Mouse (Mus musculus) kidney, embryonic 16.5 days (tissue): Measurements from ENCODE around the gene Ubash3a. TPM values are rescaled to one million over a fixed set of nuclear protein-coding genes. Genes with fewer than 3 reads are reported as not detected.
A peak's percentile ranks its signal among the peaks of the same experiment; 100 is the strongest.

ENCODE experiments used
- ATAC-seq: fragments of 200-750 bp; cut with Nextera tagmentation; 2 replicates; pipeline ENCODE4 v1.8.0; 2017; ENCODE audit warnings: moderate TSS enrichment; ENCODE audit not compliant: low FRiP score, low TSS enrichment
- H3K27ac ChIP-seq: fragments of 300-500 bp; sonication (generic); 2 replicates; pipeline ENCODE4 v1.5.1; 2014; ENCODE audit warnings: low read length
- H3K27me3 ChIP-seq: fragments of 300-500 bp; sonication (generic); 2 replicates; pipeline ENCODE4 v1.6.1; 2014; ENCODE audit warnings: low read length, control low read depth, mixed read lengths; ENCODE audit not compliant: insufficient read depth
- H3K36me3 ChIP-seq: fragments of 300-500 bp; sonication (generic); 2 replicates; pipeline ENCODE4 v1.6.1; 2014; ENCODE audit warnings: low read length, control low read depth, mixed read lengths; ENCODE audit not compliant: insufficient read depth
- H3K4me1 ChIP-seq: fragments of 300-500 bp; sonication (generic); 2 replicates; pipeline ENCODE4 v1.6.1; 2014; ENCODE audit warnings: low read length, control low read depth, mixed read lengths; ENCODE audit not compliant: insufficient read depth
- H3K4me2 ChIP-seq: fragments of 300-500 bp; sonication (generic); replicated peaks from 2 replicates; pipeline ENCODE4 v1.6.1; 2014; ENCODE audit warnings: low read depth, low read length
- H3K4me3 ChIP-seq: fragments of 300-500 bp; sonication (generic); 2 replicates; pipeline ENCODE4 v1.5.1; 2014; ENCODE audit warnings: mild to moderate bottlenecking, low read length
- H3K9ac ChIP-seq: fragments of 300-500 bp; sonication (generic); replicated peaks from 2 replicates; pipeline ENCODE4 v1.6.1; 2014; ENCODE audit warnings: low read length
- H3K9me3 ChIP-seq: fragments of 300-500 bp; sonication (generic); 2 replicates; pipeline ENCODE4 v1.6.1; 2016; ENCODE audit warnings: low read length, control low read depth
- WGBS: fragments of 180-500 bp; shearing (Covaris S2); extraction: QIAGEN DNeasy Blood & Tissue Kit; methylation state at CpG from one replicate; pipeline ENCODE4 v1.1.7; 2014; 5-methylcytosine and 5-hydroxymethylcytosine counted together
- polyA plus RNA-seq: library from polyadenylated mRNA; unstranded; fragments of >200 nt; fragmentation: Nextera tagmentation; extraction: Ambion mirVana; gene quantifications from 2 replicates; pipeline ENCODE4 v1.2.1, GENCODE M21; 2015

Ubash3a gene
- polyA plus RNA-seq, 1 experiment from 2014 or later: 0.40 TPM

DNA sequence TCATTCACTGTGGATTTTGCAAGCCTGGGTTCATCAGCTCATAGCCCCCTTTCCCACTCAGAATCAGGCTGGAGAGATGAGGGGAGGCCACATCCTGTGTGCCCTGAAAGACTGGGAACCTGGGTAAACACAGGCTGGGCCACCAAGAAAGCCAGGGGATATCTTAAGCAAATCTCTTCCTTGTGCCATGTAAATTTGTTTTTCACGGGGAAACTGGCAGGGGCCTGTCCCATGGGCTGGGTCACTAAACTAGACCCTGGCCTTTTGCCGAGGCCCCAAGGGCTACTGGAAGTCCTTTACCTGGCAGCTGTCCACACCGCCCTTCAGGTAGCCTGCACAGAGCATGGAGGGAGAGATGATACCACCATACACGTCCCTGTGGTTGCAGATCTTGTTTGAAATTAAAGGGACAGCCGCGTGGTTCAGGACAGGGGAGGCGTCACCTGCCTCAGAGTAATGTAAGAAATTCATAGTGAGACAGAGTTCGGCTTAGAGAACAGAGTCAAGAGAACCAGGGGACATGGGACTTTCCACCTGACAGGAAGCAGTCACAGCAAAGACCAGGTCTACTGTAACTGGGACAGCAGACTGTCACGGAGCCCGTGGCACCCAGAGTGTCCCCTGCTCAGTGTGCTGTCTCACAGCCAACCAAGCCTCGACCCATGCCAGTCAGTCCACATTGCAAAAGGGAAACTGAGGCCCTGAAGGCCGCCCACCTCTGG, 23.2 kb upstream of the Ubash3a start:
- no peak for ATAC-seq
- Histone ChIP-seq H3K4me1 (no peaks in the 10 kb centered on the region), H3K9me3 (no peaks in the 10 kb centered on the region), H3K9ac (no peak overlapping the region), H3K27ac (no peak overlapping the region), H3K4me2 (no peak overlapping the region), H3K36me3 (no peaks in the 10 kb centered on the region), H3K27me3 (no peaks in the 10 kb centered on the region), H3K4me3 (no peak overlapping the region)
- 79% methylated on average over 12 of the region's 12 CpGs for WGBS

DNA sequence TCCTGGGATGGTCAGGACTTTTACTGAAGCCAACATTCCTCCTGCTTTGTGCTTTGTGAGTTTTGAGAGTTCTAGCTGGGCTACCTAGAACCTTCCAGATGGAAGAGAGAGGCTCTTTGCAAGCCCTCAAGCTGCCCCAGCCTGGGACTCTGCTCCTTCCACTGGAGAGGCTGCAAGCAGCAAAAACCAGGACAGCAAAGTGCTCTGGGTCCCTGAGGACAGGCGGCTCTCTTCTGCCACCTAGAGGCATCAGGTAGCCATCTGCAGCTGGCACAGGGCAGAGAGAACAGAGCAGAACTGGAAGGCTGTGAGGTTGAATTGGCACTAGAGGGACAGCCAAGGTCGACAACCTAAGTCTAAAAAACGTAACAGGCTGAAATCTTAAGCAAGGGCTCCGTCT, 20.3 kb upstream of the Ubash3a start:
- Histone ChIP-seq H3K9ac (no peak overlapping the region), H3K4me3 (no peak overlapping the region), H3K36me3 (no peaks in the 10 kb centered on the region), H3K27me3 (no peaks in the 10 kb centered on the region), H3K9me3 (no peaks in the 10 kb centered on the region), H3K4me1 (peaks cover 2% of the 10 kb centered on the region), H3K4me2 (no peak overlapping the region), H3K27ac (no peak overlapping the region)
- ATAC-seq: no peak
- WGBS: 23% methylated on average over 4 of the region's 4 CpGs

DNA sequence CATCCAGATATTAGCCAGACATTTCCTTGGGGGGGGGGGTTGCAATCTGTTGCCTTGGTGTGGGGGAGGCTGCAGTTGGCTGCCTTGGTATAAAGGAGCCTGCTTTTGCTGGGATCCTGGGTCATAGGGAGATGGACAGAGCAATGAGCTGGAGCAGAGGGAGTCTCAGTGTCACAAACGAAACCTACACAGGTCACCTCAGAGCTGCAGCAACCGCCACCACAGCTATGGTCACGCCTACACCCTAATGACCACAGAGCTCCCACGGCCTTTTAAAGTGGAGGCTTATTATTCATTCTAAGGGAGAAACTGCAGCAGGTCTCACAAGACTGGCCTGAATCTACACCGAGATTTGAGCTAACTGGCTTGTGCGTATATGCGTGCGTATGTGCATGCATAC, 15.8 kb upstream of the Ubash3a start:
- no peak overlapping the region for H3K9ac ChIP-seq
- peaks cover 9% of the 10 kb centered on the region for H3K4me1 ChIP-seq
- H3K27me3 ChIP-seq: no peaks in the 10 kb centered on the region
- no peaks in the 10 kb centered on the region for H3K9me3 ChIP-seq
- 46% methylated on average over 8 of the region's 8 CpGs for WGBS
- no peaks in the 10 kb centered on the region for H3K36me3 ChIP-seq
- H3K27ac ChIP-seq: no peak overlapping the region
- no peak overlapping the region for H3K4me3 ChIP-seq
- no peak overlapping the region for H3K4me2 ChIP-seq
- ATAC-seq: peak; percentile 52; the same call in 1 of the 2 replicates

DNA sequence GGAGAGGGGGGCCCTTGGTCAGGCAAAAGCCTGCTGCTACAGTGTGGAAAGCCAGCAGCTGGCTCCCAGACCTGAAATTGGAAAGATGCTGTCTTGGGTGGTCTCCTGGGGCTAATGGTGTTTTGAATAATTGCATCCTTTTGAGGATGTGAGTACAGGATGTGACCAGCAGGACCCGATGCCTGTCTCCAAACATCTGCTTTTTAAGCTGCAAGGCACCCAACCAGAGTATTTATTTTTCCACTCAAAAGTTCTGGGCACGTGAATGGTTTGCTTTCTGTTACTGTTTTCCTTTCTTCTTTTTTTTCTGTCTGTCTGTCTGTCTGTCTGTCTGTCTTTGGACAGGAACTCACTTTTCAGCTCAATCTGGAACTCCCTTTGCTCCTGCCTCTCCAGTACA, 15.0 kb upstream of the Ubash3a start:
- H3K9me3 ChIP-seq: no peaks in the 10 kb centered on the region
- ATAC-seq: no peak
- no peak overlapping the region for H3K4me2 ChIP-seq
- H3K9ac ChIP-seq: no peak overlapping the region
- WGBS: 33% methylated on average over 2 of the region's 2 CpGs
- no peaks in the 10 kb centered on the region for H3K27me3 ChIP-seq
- peaks cover 9% of the 10 kb centered on the region for H3K4me1 ChIP-seq
- H3K4me3 ChIP-seq: no peak overlapping the region
- H3K36me3 ChIP-seq: no peaks in the 10 kb centered on the region
- H3K27ac ChIP-seq: no peak overlapping the region

DNA sequence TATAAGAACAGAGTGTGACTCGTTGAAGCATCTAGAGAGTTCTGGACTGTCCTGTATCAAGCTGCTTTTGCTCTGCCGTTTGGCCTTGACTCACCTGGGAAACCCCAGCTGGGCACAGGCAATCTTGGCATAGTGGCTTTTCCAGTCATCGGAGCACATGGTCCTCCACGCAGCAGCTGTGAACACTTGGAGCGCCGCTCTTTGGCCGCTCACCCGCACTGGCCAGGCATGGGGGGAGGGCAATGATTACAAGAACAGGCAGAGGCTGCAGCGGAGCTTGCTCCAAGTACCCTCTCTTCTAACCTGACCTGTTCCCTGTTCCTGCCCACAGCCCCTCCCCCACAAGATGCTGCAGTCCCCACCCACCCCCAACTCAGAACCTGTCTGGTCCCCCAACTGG, 14.3 kb upstream of the Ubash3a start:
- 66% methylated on average over 9 of the region's 9 CpGs for WGBS
- Histone ChIP-seq H3K36me3 (no peaks in the 10 kb centered on the region), H3K4me3 (no peak overlapping the region), H3K27me3 (no peaks in the 10 kb centered on the region), H3K9ac (no peak overlapping the region), H3K4me2 (no peak overlapping the region), H3K9me3 (no peaks in the 10 kb centered on the region), H3K27ac (no peak overlapping the region), H3K4me1 (peaks cover 9% of the 10 kb centered on the region)
- ATAC-seq: no peak

DNA sequence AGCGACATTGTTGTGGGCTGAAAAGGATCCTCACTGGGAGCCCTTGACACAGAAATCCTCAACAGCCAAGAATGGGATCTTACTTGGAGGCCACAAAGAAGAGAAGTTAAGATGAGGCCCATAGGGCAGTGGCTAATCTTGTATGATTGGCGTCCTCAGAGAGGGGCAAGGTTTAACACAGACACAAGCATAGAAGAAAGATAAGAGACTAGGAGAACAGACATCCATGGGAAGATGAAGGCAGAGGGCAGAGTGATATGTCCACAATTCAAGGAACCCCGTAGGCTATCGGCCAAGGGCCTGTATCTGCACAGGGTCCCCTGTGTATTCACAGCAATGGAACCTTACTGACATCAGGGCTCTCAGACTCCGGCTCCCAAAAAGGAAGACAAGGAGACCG, 12.5 kb upstream of the Ubash3a start:
- WGBS: 87% methylated on average over 6 of the region's 6 CpGs
- peaks cover 9% of the 10 kb centered on the region for H3K4me1 ChIP-seq
- H3K4me3 ChIP-seq: no peak overlapping the region
- H3K9ac ChIP-seq: no peak overlapping the region
- H3K27me3 ChIP-seq: no peaks in the 10 kb centered on the region
- no peaks in the 10 kb centered on the region for H3K9me3 ChIP-seq
- H3K36me3 ChIP-seq: no peaks in the 10 kb centered on the region
- no peak overlapping the region for H3K27ac ChIP-seq
- no peak overlapping the region for H3K4me2 ChIP-seq
- ATAC-seq: no peak

DNA sequence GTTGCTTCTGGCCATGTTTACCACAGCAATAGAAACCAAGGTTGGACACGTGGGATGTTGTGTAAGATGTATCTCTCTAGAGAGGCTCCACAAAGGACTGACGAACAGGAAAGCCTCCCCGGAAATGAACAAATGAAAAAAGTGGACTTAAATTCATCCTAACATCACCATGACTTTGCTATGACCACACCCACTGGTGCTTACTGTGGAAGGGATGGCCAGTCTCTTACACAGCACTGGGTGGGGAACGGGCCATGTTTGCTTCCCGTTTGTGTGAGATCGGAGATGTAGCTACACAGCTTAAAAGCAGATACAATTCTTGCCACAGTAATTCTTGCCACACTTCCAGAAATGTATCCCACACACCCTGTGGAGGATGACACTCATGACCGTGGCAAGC, 11.4 kb upstream of the Ubash3a start:
- Histone ChIP-seq H3K36me3 (no peaks in the 10 kb centered on the region), H3K4me1 (peaks cover 9% of the 10 kb centered on the region), H3K4me2 (no peak overlapping the region), H3K9me3 (no peaks in the 10 kb centered on the region), H3K27ac (no peak overlapping the region), H3K4me3 (no peak overlapping the region), H3K9ac (no peak overlapping the region), H3K27me3 (no peaks in the 10 kb centered on the region)
- no peak for ATAC-seq
- 87% methylated on average over 7 of the region's 7 CpGs for WGBS

DNA sequence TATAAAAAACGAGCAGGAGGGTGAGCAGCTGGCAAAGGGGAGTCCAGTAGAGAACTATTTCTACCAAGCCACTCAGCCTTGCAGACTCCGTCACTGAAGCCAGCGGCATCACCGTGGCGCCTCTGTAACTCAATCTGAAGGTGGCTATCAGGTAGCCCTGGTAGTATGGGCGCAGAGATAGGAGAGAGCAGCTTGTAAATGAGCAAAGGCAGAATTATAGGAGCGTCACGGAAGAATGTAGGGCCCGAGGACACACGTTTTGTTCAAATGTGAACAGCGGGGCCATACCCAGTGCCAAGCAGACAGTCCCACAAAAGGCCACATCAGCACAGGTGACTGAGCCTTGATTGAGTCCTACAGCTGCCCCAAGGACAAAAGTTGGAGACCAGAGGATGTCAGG, 8.8 kb upstream of the Ubash3a start, which contains the start of gene Tmprss3:
Gene Tmprss3, minus strand, starts transcription at position 101 of the 400 bp plus-strand sequence.
- 57% methylated on average over 11 of the region's 11 CpGs for WGBS
- no peaks in the 10 kb centered on the region for H3K9me3 ChIP-seq
- no peak within 1 kb of the TSS for H3K4me2 ChIP-seq

DNA sequence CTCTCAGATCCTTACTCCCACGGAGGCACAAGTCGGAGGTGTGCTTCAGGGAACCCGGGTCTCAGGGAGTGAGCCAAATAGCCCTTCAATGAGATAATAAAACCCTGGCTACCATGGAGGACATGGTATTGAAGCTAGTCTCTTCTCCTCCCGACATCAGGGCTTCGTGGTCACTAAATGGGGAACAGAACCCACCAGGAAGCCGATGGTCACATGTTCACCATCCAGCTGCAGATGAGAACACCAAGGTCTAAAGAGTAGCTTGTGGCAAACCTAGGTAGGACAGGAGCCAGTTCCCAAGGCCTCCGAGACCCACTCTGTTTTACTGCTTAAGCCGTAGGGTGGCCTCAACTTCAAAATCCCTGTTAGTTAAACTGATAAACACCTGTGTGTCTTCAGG, 981 bp downstream of the Ubash3a start:
- Histone ChIP-seq H3K27ac (no peak overlapping the region), H3K9ac (no peak overlapping the region), H3K4me2 (no peak overlapping the region), H3K27me3 (no peaks in the 10 kb centered on the region), H3K4me1 (peaks cover 4% of the 10 kb centered on the region; the same call in 1 of the 2 replicates), H3K9me3 (no peaks in the 10 kb centered on the region), H3K36me3 (no peaks in the 10 kb centered on the region), H3K4me3 (no peak overlapping the region)
- ATAC-seq: no peak
- 72% methylated on average over 8 of the region's 8 CpGs for WGBS

More for the DNA sequence above, 8.8 kb upstream of the Ubash3a start, which contains the start of gene Tmprss3:
- no peak within 1 kb of the TSS for H3K4me3 ChIP-seq
- no peaks in the 10 kb centered on the region for H3K4me1 ChIP-seq
- no peak within 1 kb of the TSS for H3K9ac ChIP-seq
- H3K27ac ChIP-seq: no peak within 1 kb of the TSS
- H3K27me3 ChIP-seq: no peaks in the 10 kb centered on the region
- ATAC-seq: no peak
- no peaks in the 10 kb centered on the region for H3K36me3 ChIP-seq

DNA sequence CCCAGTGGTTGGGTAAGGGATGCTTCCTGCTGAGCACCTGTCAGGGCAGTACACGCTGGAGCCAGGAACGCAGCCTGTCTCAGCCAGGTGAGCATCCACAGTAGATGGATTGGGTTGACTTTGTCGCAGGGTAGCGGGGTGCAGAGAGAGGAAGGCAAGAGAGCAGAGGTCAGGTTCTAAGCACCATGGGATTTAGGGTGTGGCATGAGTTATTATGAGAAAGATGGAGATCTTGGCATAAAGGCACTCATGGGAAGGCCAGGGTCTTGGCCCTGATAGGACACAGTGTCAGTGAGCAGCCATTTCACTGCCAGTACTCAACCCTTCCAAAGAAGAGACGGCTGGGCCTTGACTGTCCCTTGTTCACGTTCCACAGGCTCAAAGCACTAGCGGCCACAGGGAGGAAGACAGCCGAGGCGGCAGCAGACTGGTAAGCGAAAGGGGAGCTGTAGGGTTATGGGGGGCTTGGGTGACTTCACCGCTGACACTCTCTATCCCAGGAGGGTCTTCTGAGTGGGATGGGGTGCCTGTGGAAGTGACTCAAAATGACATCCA, 1.8 kb downstream of the Ubash3a start:
- peaks cover 4% of the 10 kb centered on the region; the same call in 1 of the 2 replicates for H3K4me1 ChIP-seq
- no peak overlapping the region for H3K27ac ChIP-seq
- no peaks in the 10 kb centered on the region for H3K36me3 ChIP-seq
- no peaks in the 10 kb centered on the region for H3K27me3 ChIP-seq
- ATAC-seq: no peak
- H3K4me2 ChIP-seq: no peak overlapping the region
- no peak overlapping the region for H3K9ac ChIP-seq
- no peaks in the 10 kb centered on the region for H3K9me3 ChIP-seq
- WGBS: 88% methylated on average over 11 of the region's 11 CpGs
- H3K4me3 ChIP-seq: no peak overlapping the region
